Mouse (Mus musculus) neutrophil, adult 59 days (primary cell): ENCODE measurements around the gene Adcy1. TPM values are rescaled to one million over a fixed set of nuclear protein-coding genes. Genes with fewer than 3 reads are reported as not detected.

Source experiments
- total RNA-seq, 2 experiments: library from RNA; stranded (reverse); gene quantifications; 1 replicate in 1 of 2; 2 replicates in 1 of 2; pipeline ENCODE4 v1.2.4; 2023

The Adcy1 gene
- not detected for total RNA-seq

GRCm38 (mm10) chr11:7063001-7063584 lies at the start of gene Adcy1:
Adcy1 (plus strand) TSS chr11:7063489.

DNA sequence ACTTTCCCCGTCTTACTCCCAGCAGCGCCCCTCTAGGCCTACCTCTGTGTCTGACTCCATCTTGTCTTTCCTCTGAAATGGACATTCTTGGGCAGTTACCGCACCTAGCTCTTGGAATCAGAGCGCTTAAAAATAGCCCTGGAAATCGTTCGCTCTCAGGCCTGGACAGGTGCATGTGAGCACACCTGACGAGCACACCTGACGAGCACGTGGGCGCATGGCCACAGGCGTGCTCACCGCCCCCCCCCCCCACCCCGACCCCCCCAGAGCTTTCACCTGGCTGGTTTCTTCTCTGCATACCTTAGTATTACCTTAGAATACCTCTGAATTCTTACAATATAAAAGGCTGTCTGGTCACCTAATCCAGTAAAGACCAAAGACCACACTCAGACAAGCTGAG lies 125.2 kb downstream of the Adcy1 start, which contains the start of gene Gm11985:
TSS of gene Gm11985 (minus strand) at position 101 of the 400 bp plus-strand sequence.

GRCm38 (mm10) chr11:7197491-7197941 lies 134.2 kb downstream of the Adcy1 start, which contains the start of gene Igfbp1:
Igfbp1 (plus strand) TSS chr11:7197782.

DNA sequence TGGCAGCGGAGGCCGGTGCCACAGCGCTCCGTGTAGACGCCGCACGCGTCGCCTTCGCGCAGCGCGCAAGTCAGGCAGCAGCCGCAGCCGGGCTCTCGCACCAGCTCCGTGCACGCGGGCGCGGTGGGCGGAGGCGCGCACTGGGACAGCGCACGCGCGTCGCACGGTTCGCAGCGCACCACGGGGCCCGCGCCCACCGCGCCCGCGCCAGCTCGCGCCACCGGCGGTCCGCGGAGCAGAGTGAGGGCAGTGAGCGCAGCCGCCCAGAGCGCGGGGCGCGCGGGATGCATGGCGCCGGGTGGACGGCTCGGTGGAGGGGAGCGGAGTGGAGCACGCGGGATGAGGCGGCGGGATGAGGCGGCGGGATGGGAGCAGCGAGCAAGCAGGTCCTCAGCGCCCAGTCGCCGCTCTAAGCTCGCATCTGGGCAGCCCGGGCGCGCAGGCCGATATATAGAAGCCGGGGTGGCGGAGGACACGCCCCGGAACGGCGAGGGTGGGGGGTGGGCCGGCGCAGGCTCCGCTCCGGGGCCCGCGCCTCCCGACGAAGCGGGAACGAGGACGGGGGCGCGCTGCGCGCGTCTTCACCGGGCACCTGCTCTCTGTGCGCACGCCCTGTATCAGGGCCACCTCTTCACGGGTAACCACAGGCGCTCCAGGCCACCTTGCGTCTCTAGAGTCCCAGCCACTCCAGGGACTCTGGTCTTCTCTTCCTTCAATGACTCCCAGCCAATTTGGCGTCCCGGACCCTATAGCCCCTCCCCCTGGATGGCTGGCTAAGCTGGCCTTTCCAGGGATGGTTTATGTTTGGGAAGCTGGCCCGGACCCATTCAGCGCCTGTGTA lies 150.4 kb downstream of the Adcy1 start, which contains the start of gene Igfbp3:
TSS of gene Igfbp3 (minus strand) at position 423 of the 841 bp plus-strand sequence.

Other genes with a start within 250 kb of the Adcy1 start
- gene Gm11983, start 225.8 kb upstream of the Adcy1 start, total RNA-seq, result not detected
- gene Gm11985, start 125.1 kb downstream of the Adcy1 start, total RNA-seq, result not detected
- not detected for gene Igfbp1, start 134.3 kb downstream of the Adcy1 start, total RNA-seq
- not detected for gene Igfbp3, start 150.4 kb downstream of the Adcy1 start, total RNA-seq